Mouse (Mus musculus) right cerebral cortex, postnatal 10 days (tissue): ENCODE measurements around the gene Tmem150a.
A peak's percentile ranks its signal among the peaks of the same experiment; 100 is the strongest.

Experiments
- DNase-seq, 2 experiments: peaks; one replicate each; pipeline ENCODE4 v3.0.0; 2021; ENCODE audit warnings: low spot score in 2 of 2

The Tmem150a gene

DNA sequence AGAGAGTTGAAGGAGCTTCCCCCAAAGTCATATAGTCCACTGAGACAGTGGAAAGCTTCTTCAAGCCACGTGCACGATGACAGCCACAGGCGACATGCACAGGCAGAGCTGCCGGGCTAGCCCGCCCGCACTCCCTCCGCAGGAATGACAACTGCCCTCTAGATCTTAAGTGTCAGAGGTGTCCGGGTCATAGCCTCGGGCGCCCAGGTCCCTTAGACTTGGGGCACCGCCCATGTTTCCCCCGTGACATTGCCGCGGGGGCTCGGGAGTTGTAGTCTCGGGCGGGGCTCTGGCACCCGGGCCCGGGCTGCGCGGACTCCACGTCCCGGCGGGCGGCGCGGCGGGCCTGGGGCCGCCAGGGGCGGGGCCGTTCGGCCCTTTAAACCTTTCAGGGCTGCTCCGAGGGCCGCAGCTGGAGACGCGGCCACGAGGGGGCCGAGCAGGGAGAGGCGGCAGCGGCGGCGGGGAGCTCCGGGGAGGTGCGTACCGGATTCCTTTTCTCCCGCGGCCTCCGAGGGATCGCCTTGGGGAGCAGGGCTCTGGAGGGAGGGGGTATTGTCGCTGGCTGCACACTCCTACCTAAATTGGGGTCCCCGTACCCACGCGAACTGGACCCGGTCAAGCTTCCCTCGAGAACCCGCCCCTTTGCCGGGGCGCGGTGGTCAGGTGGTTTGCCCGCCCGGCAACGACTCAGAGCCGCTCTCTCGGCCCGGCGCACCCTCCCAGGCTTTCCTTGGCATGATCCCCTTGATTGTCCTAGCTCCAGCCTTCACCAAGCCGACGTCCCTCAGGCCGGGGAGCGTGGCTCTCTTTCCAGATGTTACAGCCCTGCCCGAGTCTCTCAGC lies at the start of gene Tmem150a:
TSS of gene Tmem150a (plus strand) at position 382 of the 846 bp plus-strand sequence.
- peak; percentile 86 to 87 for DNase-seq

DNA sequence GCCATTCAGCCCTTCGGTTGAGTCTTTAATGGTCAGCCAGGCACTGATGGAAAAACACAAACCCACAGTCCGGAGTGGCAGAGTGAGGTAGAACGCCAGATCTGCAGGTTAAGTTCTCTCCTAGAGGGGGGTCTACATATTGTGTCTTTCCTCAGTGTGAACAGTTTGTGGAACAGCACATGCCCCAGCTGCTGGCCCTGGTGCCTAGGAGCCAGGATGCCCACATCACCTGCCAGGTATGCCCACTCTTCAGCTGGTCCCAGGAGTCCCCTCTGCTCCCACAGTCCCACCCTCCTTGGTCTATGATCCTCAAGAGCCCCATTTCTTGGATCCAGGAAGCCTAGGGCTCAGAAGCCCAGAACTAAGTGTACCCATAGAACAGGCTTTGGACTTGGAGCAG lies 43.0 kb upstream of the Tmem150a start:
- no peak for DNase-seq

DNA sequence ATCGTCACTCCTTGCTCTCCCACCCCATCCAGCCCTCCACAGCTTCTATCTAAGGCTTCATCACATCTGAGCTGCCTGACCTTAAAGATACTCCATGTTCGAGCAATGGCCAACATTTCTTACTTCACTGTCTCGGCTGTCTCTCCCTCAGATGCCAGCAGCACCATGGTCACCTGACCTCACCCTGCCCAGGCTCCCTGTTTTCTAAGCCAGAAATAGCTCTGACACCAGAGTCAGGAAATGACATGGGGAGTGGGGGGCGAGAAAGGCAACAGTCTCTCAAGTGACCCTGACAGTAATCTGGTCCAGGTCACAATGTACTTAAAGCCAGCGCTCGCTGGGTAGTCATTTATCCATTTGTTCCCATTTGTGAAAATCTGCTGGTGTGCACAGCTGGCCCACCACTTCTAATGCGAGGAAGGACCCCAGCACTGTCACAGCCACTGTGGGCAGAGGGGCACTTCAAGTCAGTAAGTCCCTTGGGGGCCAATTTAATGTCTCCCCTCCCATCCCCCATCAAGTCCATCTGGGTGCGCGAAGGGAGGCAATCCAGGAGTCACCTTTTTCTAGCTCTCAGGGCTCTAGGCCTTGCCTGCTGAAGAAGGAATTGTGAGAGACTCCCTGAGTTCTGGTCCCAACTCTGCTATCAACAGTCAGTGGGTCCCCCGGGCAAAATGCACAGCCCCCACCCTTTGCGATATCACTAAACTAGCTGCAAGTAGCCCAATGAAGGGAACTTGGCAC lies 42.0 kb upstream of the Tmem150a start:
- no peak for DNase-seq

GRCm38 (mm10) chr6:72315384-72315783 lies 39.9 kb upstream of the Tmem150a start:
- peak in 1 of 2 experiments; percentile 8 for DNase-seq

DNA sequence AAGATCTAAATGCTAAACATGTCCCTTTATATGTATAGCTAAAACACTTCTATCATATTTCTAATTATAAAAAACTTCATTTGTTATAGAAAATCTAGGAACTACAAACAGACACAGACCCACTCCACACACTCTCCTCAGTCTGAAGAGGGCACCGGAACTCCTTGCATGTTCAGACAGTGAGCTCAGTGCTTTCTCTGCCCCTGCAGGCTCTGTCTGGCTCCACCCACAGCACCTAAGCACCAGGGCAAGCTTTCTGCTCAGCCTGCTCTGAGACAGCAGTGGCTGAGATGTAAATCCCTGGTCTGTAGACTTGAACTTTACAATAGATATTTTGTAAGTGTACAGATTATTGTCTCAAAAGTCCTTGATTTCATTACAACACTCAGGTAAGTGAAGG lies 39.2 kb upstream of the Tmem150a start:
- DNase-seq, result no peak

- DNase-seq, result no peak
These were observed 36.8 kb upstream of the Tmem150a start for GRCm38 (mm10) chr6:72318440-72318839.

DNA sequence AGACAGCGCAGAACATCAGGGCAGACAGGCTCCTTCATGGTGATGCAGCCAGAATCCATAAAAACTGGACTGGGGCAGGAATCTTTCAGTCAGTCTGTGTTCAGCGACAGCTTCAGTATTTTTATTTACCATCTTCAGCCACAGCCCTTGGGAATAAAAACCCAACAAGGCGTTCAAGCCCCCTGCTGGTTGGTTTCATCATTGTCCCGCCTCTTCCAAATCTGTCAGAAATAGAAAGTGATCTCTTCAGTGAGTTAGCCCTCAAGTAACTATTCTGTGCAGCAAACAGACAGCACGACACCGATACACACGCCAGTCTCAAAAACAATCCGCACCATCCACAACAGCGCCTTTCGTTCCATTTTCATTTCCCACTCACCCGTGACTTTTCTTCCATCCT lies 36.2 kb upstream of the Tmem150a start:
- peak; percentile 51 to 62 for DNase-seq

DNA sequence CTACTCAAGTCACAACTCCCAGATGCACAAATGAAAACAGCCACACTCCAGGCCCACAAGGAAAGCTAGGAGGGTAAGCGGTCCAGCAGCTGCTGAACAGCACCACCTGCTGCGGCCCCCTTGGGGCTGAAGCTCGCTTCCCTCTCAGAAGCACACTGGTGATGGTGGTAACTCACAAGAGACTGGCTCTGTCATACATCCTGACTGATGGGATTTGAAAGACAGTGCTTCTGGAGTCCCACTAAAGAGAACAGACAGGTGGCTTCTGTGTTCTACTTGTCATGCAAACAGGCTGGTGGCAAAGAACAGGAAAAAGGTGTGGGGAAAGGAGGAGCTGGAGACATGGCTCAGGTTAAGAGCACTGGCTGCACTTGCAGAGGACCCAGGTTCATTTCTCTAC lies 32.3 kb upstream of the Tmem150a start:
- DNase-seq, result no peak

DNA sequence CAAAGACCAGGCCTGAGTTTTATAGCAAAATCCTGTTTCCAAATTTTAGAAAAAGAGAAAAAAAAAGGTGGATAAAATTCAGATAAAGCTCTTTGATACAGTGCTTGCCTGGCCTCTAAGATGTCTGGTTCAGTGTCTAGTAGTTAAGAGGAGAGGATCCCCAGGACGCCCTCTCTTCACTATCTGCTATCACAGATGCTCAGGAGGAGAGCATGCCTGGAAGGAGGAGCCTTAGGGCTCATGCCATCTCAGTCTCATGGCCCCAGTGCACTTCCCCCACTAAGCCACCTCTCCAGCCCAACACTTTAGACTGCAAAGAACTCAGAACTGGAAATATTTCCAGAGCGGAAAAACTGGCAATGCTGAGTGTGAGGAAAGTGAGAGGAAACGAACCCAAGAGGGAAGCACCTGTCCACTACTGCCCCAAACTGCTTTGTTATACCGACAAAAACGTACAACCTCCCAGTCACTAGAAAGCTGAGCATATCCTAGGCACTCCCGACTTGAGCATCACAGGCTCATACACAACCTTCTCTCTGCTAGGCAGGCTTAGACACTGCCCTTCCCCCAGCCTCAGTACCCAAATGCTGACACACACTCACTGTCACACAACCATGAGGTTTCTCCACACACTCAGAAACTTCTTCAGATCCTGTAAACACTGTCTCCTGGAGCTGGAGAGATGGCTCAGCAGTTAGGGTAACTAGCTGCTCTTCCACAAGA lies 31.3 kb upstream of the Tmem150a start:
- no peak for DNase-seq

- peak; percentile 50 to 59 for DNase-seq
These were observed 29.0 kb upstream of the Tmem150a start for GRCm38 (mm10) chr6:72326274-72326673.

- DNase-seq, result no peak
These were observed 26.2 kb upstream of the Tmem150a start for GRCm38 (mm10) chr6:72329019-72329418.

- DNase-seq, result no peak
These were observed 25.1 kb upstream of the Tmem150a start for GRCm38 (mm10) chr6:72330133-72330532.

DNA sequence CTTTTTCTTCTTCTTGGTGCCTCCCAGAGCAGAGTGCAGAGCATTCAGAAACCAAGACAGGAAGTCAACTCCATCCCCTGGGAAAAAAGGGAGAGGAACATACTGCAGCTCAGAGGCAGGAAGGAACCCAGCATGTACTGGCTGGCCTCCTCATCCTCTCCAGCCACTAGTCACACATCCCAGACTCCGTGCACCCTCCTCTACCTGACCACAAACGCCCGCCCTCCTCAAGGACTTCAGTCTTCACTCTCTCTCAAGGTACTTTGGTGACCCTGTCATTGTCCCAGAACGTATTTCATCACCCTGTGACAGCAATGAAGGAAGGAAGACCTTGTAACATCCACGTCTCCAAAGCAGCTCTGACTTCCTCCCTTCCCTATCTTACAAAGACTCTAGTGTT lies 22.1 kb upstream of the Tmem150a start:
- no peak for DNase-seq

- no peak for DNase-seq
These were observed 14.8 kb upstream of the Tmem150a start for GRCm38 (mm10) chr6:72340481-72340880.

DNA sequence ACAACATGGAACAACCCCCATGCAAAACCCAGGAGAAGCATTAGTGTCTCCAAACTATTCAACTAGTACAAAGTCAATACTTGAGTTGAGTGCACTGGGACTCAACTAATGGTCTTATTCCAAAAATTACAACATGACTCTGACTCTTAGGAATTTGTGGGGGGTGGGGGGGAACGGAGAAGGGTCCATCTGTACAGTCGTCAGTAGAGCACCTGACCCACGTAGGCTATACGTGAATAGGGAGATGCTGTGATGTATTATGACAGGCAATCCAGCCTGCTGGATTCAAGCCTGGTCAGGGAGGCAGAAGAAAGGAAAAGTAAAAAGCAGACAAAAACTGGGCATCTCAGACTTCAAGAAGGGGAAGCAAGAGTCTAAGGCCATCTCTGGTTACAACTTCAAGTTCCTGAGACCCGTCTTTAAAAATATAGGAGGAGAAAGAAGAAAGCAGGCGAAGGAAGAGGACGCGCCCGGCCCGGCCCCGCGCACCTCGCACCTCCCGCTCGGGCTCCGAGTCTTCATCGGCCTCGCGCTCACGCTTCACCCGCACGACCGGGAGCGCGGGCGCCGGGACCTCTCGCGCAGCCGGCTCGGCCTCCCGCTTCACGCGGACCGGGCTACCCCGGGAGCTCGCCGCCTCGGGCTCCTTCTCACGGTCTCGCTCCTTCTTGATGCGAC lies 10.7 kb upstream of the Tmem150a start:
- no peak for DNase-seq

GRCm38 (mm10) chr6:72345074-72345567 lies 10.1 kb upstream of the Tmem150a start, which contains the start of gene Usp39:
Usp39 (minus strand) TSS chr6:72345184.
- peak; percentile 97 to 98 for DNase-seq

DNA sequence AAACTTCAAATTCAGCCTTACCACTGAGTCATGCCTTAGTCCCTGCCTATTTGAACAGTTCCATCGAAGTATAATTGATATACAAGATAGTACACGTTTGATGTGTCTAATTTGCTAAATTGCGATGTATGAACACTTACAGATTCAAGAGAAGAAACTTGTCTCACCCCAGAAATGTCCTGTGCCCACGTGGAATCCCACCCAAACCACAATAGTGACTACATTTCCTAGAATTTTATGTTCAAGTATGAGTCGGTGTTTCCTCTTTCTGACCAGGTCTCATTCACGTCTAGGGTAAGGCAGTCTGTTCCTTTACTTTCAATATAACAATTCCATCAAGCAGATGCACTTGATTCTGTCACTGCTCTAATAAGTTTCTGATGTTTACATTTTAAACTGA lies 9.6 kb upstream of the Tmem150a start:
- no peak for DNase-seq

DNA sequence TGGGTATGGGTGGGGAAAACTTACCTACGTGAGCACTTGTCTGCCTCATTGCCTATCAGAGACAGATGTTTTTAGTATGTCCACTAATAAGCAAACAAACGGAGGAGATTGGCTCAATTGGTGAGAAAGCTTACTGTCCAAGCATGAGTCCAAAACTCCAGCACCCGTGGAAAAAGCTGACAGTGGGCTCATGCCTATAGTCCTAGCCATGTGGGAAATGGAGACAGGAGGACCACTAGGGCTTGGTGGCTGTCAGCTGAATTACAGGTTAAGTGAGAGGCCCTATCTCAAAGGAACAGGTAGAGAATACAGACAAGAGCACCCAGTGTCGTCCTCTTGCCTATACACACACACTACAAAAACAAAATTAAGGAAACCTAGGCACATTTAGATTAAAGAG lies 9.0 kb upstream of the Tmem150a start:
- DNase-seq, result no peak

DNA sequence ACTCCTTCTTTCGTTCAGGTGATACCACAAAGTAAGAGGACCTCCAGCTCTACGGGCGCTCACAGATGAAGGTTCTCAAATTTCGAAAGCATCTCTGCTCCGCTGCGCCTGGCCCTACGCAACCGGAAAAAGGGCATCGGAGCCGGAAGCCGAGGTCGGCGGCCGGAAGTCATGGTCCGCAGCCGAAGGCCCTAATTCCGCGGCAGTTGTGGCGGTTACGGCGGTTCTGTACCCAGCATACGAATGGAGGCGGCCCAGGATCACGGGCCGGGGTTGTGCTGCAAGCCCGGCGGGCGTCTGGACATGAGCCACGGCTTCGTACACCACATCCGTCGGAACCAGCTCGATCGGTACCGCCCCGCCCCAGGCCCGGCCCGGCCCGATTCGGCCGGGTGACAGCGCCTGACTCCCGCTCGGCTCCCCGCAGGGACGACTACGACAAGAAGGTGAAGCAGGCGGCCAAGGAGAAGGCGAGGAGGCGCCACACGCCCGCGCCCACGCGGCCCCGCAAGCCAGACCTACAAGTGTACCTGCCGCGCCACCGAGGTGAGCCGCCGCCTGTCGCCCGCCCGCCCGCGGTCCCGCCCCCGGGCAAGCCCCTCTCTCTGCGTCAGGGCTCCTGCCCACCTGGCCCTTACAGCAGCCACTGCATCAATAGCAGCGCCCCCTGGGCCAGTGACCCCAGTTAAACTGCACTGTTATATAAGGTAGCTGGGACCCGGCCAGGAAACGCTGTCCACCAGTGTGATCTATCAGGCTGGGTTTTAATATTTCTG lies 7.9 kb upstream of the Tmem150a start, which contains the start of gene 0610030E20Rik:
TSS of gene 0610030E20Rik (plus strand) at position 152 of the 776 bp plus-strand sequence.
- peak; percentile 83 for DNase-seq

- no peak for DNase-seq
These were observed 6.8 kb upstream of the Tmem150a start for GRCm38 (mm10) chr6:72348411-72348810.

DNA sequence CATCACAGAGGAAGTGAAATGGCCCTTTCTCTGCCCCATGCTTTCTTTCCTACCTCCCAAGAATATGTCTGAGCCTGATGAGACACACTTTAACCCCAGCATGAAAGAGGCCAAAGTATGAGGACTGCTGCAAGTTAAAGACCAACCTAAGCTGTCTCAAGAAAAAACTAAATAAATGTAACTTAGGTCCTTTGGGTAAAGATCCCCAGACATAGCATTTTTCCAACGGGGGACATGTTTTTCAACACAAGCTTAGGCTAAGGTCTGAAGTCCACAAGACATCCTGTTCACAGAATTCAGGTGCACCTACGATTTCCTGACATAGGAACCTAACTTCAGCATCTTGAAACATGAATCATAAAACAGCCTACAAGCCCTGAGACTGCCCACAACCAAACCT lies 5.0 kb upstream of the Tmem150a start:
- DNase-seq, result no peak
